Mouse (Mus musculus) brain, embryonic 18.5 days (tissue): ENCODE measurements at regions not wholly inside any gene's neighbourhood (a gene's known extent, or its start where the extent isn't known, plus 50 kb on each side); places are given as distances from the start of the nearest gene placed in this dataset.

Experiments
- DNase-seq: peaks from one replicate; pipeline ENCODE4 v3.0.0-alpha.2; 2012; ENCODE audit warnings: low read depth, low spot score

GRCm38 (mm10) chr14:62001481-62001949, 290.9 kb upstream of the Rnaseh2b start:
- no peak for DNase-seq

- no peak for DNase-seq
Measured at GRCm38 (mm10) chr14:62002131-62002530, 290.3 kb upstream of the Rnaseh2b start.

- no peak for DNase-seq
Measured at GRCm38 (mm10) chr14:62003013-62003781, 289.2 kb upstream of the Rnaseh2b start.

GRCm38 (mm10) chr14:62003797-62004196, 288.6 kb upstream of the Rnaseh2b start:
- DNase-seq = no peak

- no peak for DNase-seq
Measured at GRCm38 (mm10) chr14:62008707-62009106, 283.7 kb upstream of the Rnaseh2b start.

- DNase-seq = no peak
Measured at GRCm38 (mm10) chr14:62018804-62019203, 273.6 kb upstream of the Rnaseh2b start.

GRCm38 (mm10) chr14:62020996-62021395, 271.4 kb upstream of the Rnaseh2b start:
- no peak for DNase-seq

GRCm38 (mm10) chr14:62022193-62022592, 270.2 kb upstream of the Rnaseh2b start:
- DNase-seq = no peak

GRCm38 (mm10) chr14:62023022-62023421, 269.4 kb upstream of the Rnaseh2b start:
- DNase-seq = no peak

GRCm38 (mm10) chr14:62027751-62028279, 264.6 kb upstream of the Rnaseh2b start:
- no peak for DNase-seq

GRCm38 (mm10) chr14:62030059-62030458, 262.3 kb upstream of the Rnaseh2b start:
- DNase-seq = no peak

- DNase-seq = no peak
Measured at GRCm38 (mm10) chr14:62033661-62034060, 258.7 kb upstream of the Rnaseh2b start.

- DNase-seq = peak; percentile 26
Measured at GRCm38 (mm10) chr14:62034664-62035063, 257.7 kb upstream of the Rnaseh2b start.

GRCm38 (mm10) chr14:62035416-62035815, 257.0 kb upstream of the Rnaseh2b start:
- DNase-seq = no peak

- DNase-seq = no peak
Measured at GRCm38 (mm10) chr14:62037514-62037913, 254.9 kb upstream of the Rnaseh2b start.

GRCm38 (mm10) chr14:62037917-62038316, 254.5 kb upstream of the Rnaseh2b start:
- DNase-seq = no peak

GRCm38 (mm10) chr14:62042305-62043116, 249.9 kb upstream of the Rnaseh2b start:
- peak; percentile 47 for DNase-seq

- no peak for DNase-seq
Measured at GRCm38 (mm10) chr14:62043117-62043422, 249.3 kb upstream of the Rnaseh2b start.

GRCm38 (mm10) chr14:62050941-62051340, 241.4 kb upstream of the Rnaseh2b start:
- DNase-seq = no peak

- no peak for DNase-seq
Measured at GRCm38 (mm10) chr14:62051923-62052322, 240.5 kb upstream of the Rnaseh2b start.

- no peak for DNase-seq
Measured at GRCm38 (mm10) chr14:62053004-62053403, 239.4 kb upstream of the Rnaseh2b start.

- no peak for DNase-seq
Measured at GRCm38 (mm10) chr14:62057096-62057495, 235.3 kb upstream of the Rnaseh2b start.

GRCm38 (mm10) chr14:62058100-62058499, 234.3 kb upstream of the Rnaseh2b start:
- DNase-seq = no peak
